Mouse (Mus musculus): ENCODE measurements around the gene Prr18.
A peak's percentile ranks its signal among the peaks of the same experiment; 100 is the strongest.

Prr18 gene

GRCm38 (mm10) chr17:8340407-8341359 is 3.4 kb downstream of the Prr18 start:
- DNase-seq (ENCODE audit: inconsistent age in 2 of 2, low spot score in 1 of 2), result peak; percentile 23 to 57

- DNase-seq (ENCODE audit: inconsistent age in 2 of 2, low spot score in 1 of 2), result no peak
Observed at GRCm38 (mm10) chr17:8341360-8341963, 4.2 kb downstream of the Prr18 start.

DNA sequence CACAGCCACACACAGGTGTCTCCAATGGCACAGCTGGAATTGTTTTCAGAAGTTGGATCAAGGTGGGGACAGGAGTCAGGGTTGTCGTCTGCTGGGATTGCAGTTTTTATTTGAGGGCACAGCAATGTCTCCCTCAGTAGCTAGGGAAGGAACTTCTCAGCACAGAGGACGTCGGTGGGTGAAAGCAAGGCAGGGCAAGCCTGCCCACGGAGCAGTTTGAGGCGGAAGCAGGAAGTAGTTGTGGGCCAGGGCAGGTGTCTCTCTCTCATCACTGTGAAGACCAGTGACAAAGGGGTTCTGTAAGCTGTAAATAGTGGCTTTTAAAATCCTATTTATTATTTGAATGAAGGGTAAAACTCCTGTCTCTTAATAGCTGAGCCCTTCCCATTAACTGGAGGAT is 5.4 kb downstream of the Prr18 start:
- DNase-seq (ENCODE audit: inconsistent age in 2 of 2, low spot score in 1 of 2), result no peak

- DNase-seq (ENCODE audit: inconsistent age in 2 of 2, low spot score in 1 of 2), result no peak
Observed at GRCm38 (mm10) chr17:8343416-8343815, 6.2 kb downstream of the Prr18 start.

DNA sequence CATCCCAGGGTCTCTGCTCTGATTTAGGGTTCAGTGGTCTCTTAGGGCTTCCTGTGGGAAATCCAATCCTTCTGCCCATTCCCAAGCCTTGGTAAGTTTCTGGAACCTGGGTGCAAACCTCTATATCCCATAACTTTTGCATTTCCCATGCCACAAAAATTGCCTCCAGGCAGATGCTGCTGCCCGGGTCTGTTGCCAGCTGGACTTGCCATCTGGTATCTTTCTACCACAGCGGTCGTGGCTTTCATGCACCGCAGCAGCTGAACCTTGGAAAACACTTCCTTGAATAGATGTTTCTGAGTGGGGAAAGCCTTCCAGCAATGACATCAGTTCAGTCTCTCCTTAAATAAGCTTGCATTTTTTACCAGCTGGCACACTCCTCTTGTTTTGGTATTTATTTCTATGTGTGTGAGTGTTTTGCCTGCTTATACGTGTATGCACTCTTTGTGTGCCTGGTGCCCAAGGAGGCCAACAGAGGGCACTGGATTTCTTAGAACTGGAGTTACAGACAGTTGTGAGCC is 10.6 kb downstream of the Prr18 start:
- DNase-seq (ENCODE audit: inconsistent age in 2 of 2, low spot score in 1 of 2), result no peak

GRCm38 (mm10) chr17:8348941-8349340 is 11.7 kb downstream of the Prr18 start:
- DNase-seq (ENCODE audit: inconsistent age in 2 of 2, low spot score in 1 of 2), result no peak

- DNase-seq (ENCODE audit: inconsistent age in 2 of 2, low spot score in 1 of 2), result no peak
Observed at GRCm38 (mm10) chr17:8351088-8351487, 13.8 kb downstream of the Prr18 start.

- DNase-seq (ENCODE audit: inconsistent age in 2 of 2, low spot score in 1 of 2), result no peak
Observed at GRCm38 (mm10) chr17:8355692-8356091, 18.4 kb downstream of the Prr18 start, which contains the start of gene T2. Gene T2 (plus strand): TSS chr17:8355992.

- no peak for DNase-seq (ENCODE audit: inconsistent age in 2 of 2, low spot score in 1 of 2)
Observed at GRCm38 (mm10) chr17:8357498-8357897, 20.2 kb downstream of the Prr18 start.

- DNase-seq (ENCODE audit: inconsistent age in 2 of 2, low spot score in 1 of 2), result no peak
Observed at GRCm38 (mm10) chr17:8360876-8361275, 23.6 kb downstream of the Prr18 start.

- no peak for DNase-seq (ENCODE audit: inconsistent age in 2 of 2, low spot score in 1 of 2)
Observed at GRCm38 (mm10) chr17:8361281-8362103, 24.2 kb downstream of the Prr18 start.

DNA sequence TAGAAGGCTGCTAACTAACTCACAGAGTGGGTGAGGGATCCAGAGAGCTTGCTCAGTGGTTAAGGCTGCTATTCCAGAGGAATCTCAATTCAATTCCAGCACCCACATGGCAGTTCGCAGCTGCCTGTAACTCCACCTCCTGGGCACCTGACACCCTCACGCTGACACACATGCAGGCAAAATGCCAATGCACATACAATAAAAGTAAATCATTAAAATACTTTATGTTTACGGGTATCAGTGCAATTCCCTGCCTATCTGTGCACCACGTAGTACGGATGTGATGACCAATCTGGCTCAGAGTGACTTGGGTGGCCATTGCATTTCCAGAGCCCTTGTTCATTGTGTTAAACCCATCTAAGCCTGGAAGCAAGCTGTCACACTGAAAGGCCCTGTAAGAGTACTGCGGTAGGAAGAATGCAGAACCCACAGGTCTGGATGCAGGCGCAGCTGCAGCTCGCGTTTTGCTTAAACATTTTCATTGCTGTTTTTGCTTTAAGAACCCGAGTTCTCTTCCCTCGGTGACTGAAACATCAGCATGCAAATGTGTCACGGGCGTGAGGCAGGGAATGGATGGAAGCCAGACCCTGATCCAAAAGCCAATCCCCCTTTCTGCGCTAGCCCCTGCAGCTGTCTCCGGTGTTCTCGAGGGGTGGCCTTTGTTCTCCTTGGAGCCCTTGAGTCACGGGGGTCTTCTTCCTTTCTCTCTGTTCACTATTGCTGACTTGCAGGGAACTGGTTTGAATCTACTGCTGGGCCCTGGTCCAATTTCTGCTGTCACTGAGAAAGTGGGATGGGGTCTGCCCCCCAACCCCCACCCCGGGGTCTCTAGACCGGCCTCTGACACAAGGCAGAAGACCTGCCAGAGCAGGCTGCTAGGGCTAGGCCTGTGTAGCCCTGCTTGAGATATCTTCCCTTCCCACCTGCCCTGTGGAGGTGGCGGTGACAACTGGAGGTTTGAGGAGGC is 30.5 kb downstream of the Prr18 start:
- DNase-seq (ENCODE audit: inconsistent age in 2 of 2, low spot score in 1 of 2), result no peak

DNA sequence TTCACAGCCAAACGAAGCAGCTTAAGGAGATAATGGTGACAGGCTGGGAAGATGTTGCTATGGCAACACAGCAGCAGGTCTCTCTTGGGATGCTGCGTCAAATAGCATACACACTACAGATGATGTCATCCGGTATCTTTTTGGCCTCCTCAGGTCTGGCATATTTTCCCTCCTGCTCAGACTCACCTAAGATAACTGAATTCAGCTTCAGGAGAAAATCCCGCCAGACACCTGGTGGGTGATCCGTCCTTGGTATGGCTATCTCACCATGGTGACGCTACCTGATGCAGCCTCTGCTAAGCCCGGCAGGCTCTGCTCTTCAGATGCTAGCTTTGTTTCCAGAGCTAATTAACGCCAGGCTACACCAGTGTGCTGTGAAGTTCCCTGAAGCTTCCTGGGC is 31.3 kb downstream of the Prr18 start:
- no peak for DNase-seq (ENCODE audit: inconsistent age in 2 of 2, low spot score in 1 of 2)

- no peak for DNase-seq (ENCODE audit: inconsistent age in 2 of 2, low spot score in 1 of 2)
Observed at GRCm38 (mm10) chr17:8369171-8369570, 31.9 kb downstream of the Prr18 start.

- DNase-seq (ENCODE audit: inconsistent age in 2 of 2, low spot score in 1 of 2), result no peak
Observed at GRCm38 (mm10) chr17:8370634-8371229, 33.5 kb downstream of the Prr18 start.

DNA sequence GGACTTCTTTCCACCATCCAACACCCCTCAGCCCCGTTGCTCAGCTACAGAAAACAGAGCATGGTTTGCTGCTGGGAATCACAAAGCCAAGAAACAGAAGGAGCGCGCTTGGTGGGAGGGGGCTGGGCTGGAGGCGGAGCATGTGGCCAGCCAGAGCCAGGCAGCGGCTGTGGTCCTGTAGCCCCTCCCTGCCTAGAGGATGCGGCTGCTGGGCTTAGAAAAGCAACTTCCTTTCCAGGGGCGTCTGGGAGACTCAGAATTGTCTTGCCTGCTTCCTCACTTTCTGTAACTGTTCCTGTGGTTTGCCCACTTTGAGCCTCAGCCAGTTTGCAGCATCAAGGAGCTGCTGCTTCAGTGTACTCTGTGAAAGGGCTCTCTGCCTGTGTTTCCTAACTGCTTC is 34.6 kb downstream of the Prr18 start:
- peak; percentile 32 to 64 for DNase-seq (ENCODE audit: inconsistent age in 2 of 2, low spot score in 1 of 2)

DNA sequence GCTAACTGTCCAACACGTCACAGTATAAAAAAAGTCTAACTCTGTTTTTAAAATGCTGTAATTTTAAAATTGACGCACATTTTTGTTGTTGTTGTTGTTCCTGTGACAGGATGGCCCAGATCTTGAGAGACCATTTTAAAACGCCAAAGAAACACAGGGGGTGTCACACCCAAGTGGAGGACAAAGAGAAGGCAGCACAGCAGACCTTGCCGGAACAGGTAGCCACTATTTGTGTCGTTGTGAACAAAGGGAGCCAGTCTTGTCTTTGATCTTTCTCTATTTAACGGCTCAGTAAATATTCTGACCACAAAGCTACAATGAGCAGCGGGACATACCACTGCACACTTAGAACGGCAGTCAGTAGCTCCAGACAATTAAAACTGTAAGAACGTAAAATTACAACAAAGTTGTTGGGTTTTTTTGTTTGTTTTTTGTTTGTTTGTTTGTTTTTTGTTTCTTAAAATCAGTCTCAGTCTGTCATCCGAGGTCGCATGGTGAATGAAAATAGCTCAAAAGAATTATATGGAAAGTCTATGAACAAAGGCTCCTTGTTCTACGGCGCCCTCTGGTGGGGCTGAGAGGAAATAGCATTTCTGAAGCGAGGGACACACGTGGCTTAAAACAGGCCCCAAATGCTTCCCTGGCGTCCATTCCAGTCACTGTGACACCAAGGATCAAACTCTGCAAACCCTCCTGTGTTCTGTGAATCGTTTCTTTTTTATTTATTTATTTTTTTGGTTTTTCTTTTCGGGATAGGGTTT is 35.2 kb downstream of the Prr18 start:
- peak; percentile 70 to 91 for DNase-seq (ENCODE audit: inconsistent age in 2 of 2, low spot score in 1 of 2)

GRCm38 (mm10) chr17:8377298-8377697 is 40.0 kb downstream of the Prr18 start:
- DNase-seq (ENCODE audit: inconsistent age in 2 of 2, low spot score in 1 of 2), result no peak

DNA sequence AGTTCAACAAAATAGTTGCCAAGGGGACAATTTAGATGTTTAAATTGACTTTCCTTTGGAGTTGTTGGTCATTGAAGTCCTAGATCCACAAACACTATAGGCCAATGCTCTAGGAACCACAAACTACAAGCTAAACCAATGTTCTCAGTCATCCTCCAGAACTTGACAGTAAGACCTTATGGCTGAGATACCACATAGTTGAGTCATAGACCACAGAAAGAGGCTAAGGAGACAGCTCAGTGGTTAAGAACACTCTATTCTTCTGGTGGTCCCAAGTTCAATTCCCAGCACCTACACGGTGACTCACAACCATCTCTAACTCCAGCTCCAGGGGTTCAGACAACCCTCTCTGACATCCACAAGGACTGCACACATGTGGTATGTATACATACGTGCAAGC is 48.2 kb downstream of the Prr18 start:
- DNase-seq (ENCODE audit: inconsistent age in 2 of 2, low spot score in 1 of 2), result no peak

Measured in adrenal gland, adult (tissue).